Mouse (Mus musculus) heart, adult 2 months (tissue): Measurements from ENCODE around the gene Psmd1.

ENCODE experiments used
- CTCF ChIP-seq: fragments of 200-600 bp; IDR thresholded peaks from 2 replicates; pipeline ENCODE4 v1.8.1; 2022; ENCODE audit warnings: antibody characterized with exemption, mild to moderate bottlenecking, moderate library complexity
- EP300 ChIP-seq: fragments of 200-500 bp; IDR thresholded peaks from 2 replicates; pipeline ENCODE4 v1.6.1; 2011; ENCODE audit warnings: low read depth, low read length, control low read depth; ENCODE audit not compliant: insufficient read depth
- POLR2A ChIP-seq: fragments of 200-500 bp; IDR thresholded peaks from 2 replicates; pipeline ENCODE4 v1.6.1; 2011; ENCODE audit warnings: mild to moderate bottlenecking, low read depth, low read length, control low read depth; ENCODE audit not compliant: insufficient read depth

DNA sequence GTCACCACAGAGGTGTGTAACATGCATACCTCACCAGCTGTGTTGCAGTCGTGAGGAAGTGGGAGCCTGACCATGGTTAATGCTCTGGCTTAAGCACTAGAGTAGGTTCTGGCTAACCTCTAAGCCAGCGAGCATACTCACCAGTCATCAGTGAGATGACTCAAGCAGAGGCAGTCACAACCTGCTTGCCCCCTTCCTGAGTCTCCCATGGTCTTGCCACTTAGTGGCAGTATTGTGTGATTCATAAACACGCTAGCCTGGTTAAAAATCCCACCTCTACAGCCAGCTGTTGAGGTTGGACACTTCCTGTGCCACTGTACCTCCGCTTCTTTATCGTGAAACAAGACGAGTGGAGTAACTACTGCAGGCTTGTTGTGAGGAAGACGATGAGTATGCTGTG, 122.6 kb downstream of the Psmd1 start:
- no peak for TF ChIP-seq CTCF
- no peak for TF ChIP-seq EP300
- TF ChIP-seq POLR2A = no peak
